Mouse (Mus musculus) cerebellum, adult 2 months (tissue): Measurements from ENCODE around the gene Limd1.

Experiments used
- CTCF ChIP-seq: fragments of 200-500 bp; IDR thresholded peaks from 2 replicates; pipeline ENCODE4 v1.5.1; 2011; ENCODE audit warnings: low read depth, mild to moderate bottlenecking, control low read depth, low read length, moderate library complexity, borderline replicate concordance; ENCODE audit not compliant: insufficient read depth
- POLR2A ChIP-seq: fragments of 200-500 bp; IDR thresholded peaks from 2 replicates; pipeline ENCODE4 v1.6.1; 2011; ENCODE audit warnings: low read length, control low read depth, borderline replicate concordance; ENCODE audit not compliant: insufficient read depth

DNA sequence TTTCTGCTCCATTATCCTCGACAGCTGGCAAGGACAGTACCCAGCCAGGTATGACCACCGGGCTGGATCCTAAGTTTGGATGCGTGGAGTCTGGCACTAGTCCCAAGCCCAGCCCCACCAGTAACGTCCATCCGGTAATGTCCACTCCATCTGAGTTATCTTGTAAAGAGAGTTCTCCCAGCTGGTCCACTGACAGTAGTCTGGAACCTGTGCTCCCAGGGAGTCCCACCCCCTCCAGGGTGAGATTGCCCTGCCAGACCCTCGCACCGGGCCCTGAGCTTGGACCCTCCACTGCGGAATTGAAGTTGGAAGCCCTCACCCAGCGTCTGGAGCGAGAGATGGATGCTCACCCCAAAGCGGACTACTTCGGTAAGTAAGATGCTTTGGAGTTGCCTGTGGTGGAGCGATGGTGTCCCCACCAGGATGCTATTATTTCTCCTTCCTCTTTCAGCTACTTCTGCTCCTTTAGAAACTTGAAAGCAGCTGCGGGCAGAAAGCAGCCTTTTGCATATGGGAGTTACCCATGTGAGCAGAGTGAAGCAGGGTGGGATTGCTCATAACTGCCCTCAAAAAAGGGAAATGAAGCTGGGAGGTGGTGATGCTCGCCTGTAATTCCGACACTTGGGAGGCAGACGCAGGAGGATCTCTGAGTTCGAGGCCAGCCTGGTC lies 1.9 kb downstream of the Limd1 start:
- no peak for TF ChIP-seq CTCF
- no peak for TF ChIP-seq POLR2A
